In genomic region chr11:68270730-68271467, GRCm38 (mm10) we compare ENCODE assay signal across 12 mouse cellular contexts.
A peak's percentile ranks its signal among the peaks of the same experiment; 100 is the strongest.
DNase-seq lines count a peak whose midpoint lies in the region; ATAC-seq lines count a peak whose summit lies in the region.
"Had no signal": no experiment of that assay in that cellular context is flagged by ENCODE, and none has a peak within 500 bp of the region (broad histone marks: within the 10 kb centered on the region; RNA-seq: fewer than 3 reads in every experiment).

No protein-coding gene starts in this region.

- H3K27ac ChIP-seq in hindbrain, embryonic 13.5 days: no peak overlapping the region
- no peak overlapping the region for H3K27ac ChIP-seq in hindbrain, embryonic 12.5 days
- peak overlapping the region; percentile 19; the same call in 1 of the 2 replicates for H3K27ac ChIP-seq in embryonic facial prominence, embryonic 10.5 days (replicated peaks)
- H3K27ac ChIP-seq: stomach, postnatal 0 days had no signal

- peaks cover 35% of the 10 kb centered on the region for H3K27me3 ChIP-seq in hindbrain, embryonic 13.5 days
- peaks cover 20% of the 10 kb centered on the region for H3K27me3 ChIP-seq in hindbrain, embryonic 12.5 days
- H3K27me3 ChIP-seq in embryonic facial prominence, embryonic 10.5 days (replicated peaks; ENCODE audit: low read depth, poor library complexity, severe bottlenecking): peaks cover 56% of the 10 kb centered on the region

- peak overlapping the region; percentile 24; the same call in 1 of the 2 replicates for H3K9ac ChIP-seq in hindbrain, embryonic 13.5 days
- no peak overlapping the region for H3K9ac ChIP-seq in hindbrain, embryonic 12.5 days

- peaks cover 58% of the 10 kb centered on the region for H3K4me1 ChIP-seq in hindbrain, embryonic 13.5 days (replicated peaks)
- peaks cover 51% of the 10 kb centered on the region for H3K4me1 ChIP-seq in hindbrain, embryonic 12.5 days
- H3K4me1 ChIP-seq in embryonic facial prominence, embryonic 10.5 days: peaks cover 40% of the 10 kb centered on the region

- WGBS in hindbrain, embryonic 13.5 days: 65% methylated on average over 19 of the region's 19 CpGs
- WGBS in hindbrain, embryonic 12.5 days: 66% methylated on average over 19 of the region's 19 CpGs
- 77% methylated on average over 19 of the region's 19 CpGs for WGBS in embryonic facial prominence, embryonic 10.5 days

- H3K4me3 ChIP-seq in hindbrain, embryonic 13.5 days: no peak overlapping the region
- H3K4me3 ChIP-seq in hindbrain, embryonic 12.5 days: no peak overlapping the region
- no peak overlapping the region for H3K4me3 ChIP-seq in embryonic facial prominence, embryonic 10.5 days

- DNase-seq in CD4-positive helper T cell, adult 2 months (ENCODE audit: low read depth, low spot score): peak; percentile 58
- no peak for DNase-seq in embryonic facial prominence, embryonic 10.5 days (ENCODE audit: low spot score)
- DNase-seq in thymus, adult 18-20 months: peak; percentile 68 to 82
- DNase-seq in frontal cortex, postnatal 36 days (ENCODE audit: low spot score in 2 of 2): no peak
- no peak for DNase-seq in embryo, embryonic 10 days (ENCODE audit: low spot score)
- DNase-seq: cerebellum, postnatal 36 days; layer of hippocampus, postnatal 36 days; liver had no signal

- ATAC-seq in hindbrain, embryonic 13.5 days (ENCODE audit: low FRiP score): no peak
- no peak for ATAC-seq in hindbrain, embryonic 12.5 days (ENCODE audit: low FRiP score)
- ATAC-seq: lung, postnatal 0 days had no signal

- no peaks in the 10 kb centered on the region for H3K36me3 ChIP-seq in hindbrain, embryonic 13.5 days
- H3K36me3 ChIP-seq in hindbrain, embryonic 12.5 days: no peaks in the 10 kb centered on the region; the same call in 1 of the 2 replicates
- H3K36me3 ChIP-seq in embryonic facial prominence, embryonic 10.5 days (replicated peaks): peaks cover 4% of the 10 kb centered on the region; the same call in 1 of the 2 replicates

- no peaks in the 10 kb centered on the region for H3K9me3 ChIP-seq in hindbrain, embryonic 13.5 days
- H3K9me3 ChIP-seq in hindbrain, embryonic 12.5 days (replicated peaks): no peaks in the 10 kb centered on the region
- H3K9me3 ChIP-seq in embryonic facial prominence, embryonic 10.5 days: no peaks in the 10 kb centered on the region

- no peak overlapping the region for H3K4me2 ChIP-seq in hindbrain, embryonic 13.5 days
- H3K4me2 ChIP-seq in hindbrain, embryonic 12.5 days (replicated peaks): no peak overlapping the region

Comparison
In these comparisons a context has a peak if more than half of its experiments do, and no peak if none do; other contexts are left out.
1. DNase-seq: peak in CD4-positive helper T cell, adult 2 months (single experiment) and thymus, adult 18-20 months (2 of 2); none in embryonic facial prominence, embryonic 10.5 days (single experiment), frontal cortex, postnatal 36 days (0 of 2) and embryo, embryonic 10 days (single experiment).